Mouse (Mus musculus): ENCODE results near the gene Klhl7. TPM values are rescaled to one million over a fixed set of nuclear protein-coding genes. Genes with fewer than 3 reads are reported as not detected.
"Not testable (repeated sequence)": the region's sequence is repeated elsewhere in the genome, so short reads cannot be mapped to it uniquely, and the experiment has no call there.

Klhl7 gene
- polyA plus RNA-seq, 1 experiment from 2014 or later, result 47.4 TPM

- Histone ChIP-seq H3K9me3 (ENCODE audit: control insufficient read depth, low read length) (no peaks in the 10 kb centered on the region), H3K4me2 (ENCODE audit: low read depth, low read length) (no peak overlapping the region), H3K4me3 (ENCODE audit: low read length) (no peak overlapping the region), H3K27me3 (ENCODE audit: control insufficient read depth, insufficient read depth, low read depth, low read length) (no peaks in the 10 kb centered on the region), H3K36me3 (ENCODE audit: control insufficient read depth, insufficient read depth, low read length) (no peaks in the 10 kb centered on the region), H3K4me1 (replicated peaks; ENCODE audit: control insufficient read depth, insufficient read depth, low read length) (no peaks in the 10 kb centered on the region), H3K9ac (ENCODE audit: low read length) (no peak overlapping the region), H3K27ac (ENCODE audit: low read length) (no peak overlapping the region)
- WGBS, result 76% methylated on average over 3 of the region's 3 CpGs
- ATAC-seq (ENCODE audit: low read depth), result no peak
Measured at GRCm38 (mm10) chr5:24086865-24087264, 13.5 kb upstream of the Klhl7 start.

DNA sequence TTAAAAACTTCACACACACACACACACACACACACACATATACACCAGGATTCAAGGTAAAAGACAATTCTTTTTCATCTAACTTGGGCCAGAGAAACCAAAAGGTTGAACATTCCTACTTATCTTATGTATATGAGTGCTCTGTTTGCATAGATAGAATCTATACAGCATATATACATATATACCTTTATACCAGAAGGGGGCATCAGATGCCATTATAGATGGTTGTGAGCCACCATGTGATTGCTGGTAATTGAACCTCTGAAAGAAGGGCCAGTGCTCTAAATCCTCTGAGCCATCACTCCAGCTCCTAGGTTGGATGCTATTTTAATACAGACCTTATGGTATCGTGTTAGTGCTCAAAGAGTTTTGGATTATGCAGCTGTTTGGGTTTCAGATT lies 12.0 kb upstream of the Klhl7 start:
- ATAC-seq (ENCODE audit: low read depth), result no peak
- Histone ChIP-seq H3K4me2 (ENCODE audit: low read depth, low read length) (no peak overlapping the region), H3K9ac (ENCODE audit: low read length) (no peak overlapping the region), H3K4me3 (ENCODE audit: low read length) (no peak overlapping the region), H3K27me3 (ENCODE audit: control insufficient read depth, insufficient read depth, low read depth, low read length) (no peaks in the 10 kb centered on the region), H3K27ac (ENCODE audit: low read length) (no peak overlapping the region), H3K9me3 (ENCODE audit: control insufficient read depth, low read length) (no peaks in the 10 kb centered on the region), H3K4me1 (replicated peaks; ENCODE audit: control insufficient read depth, insufficient read depth, low read length) (no peaks in the 10 kb centered on the region), H3K36me3 (ENCODE audit: control insufficient read depth, insufficient read depth, low read length) (no peaks in the 10 kb centered on the region)
- WGBS, result 83% methylated on average over 1 of the region's 1 CpGs

- Histone ChIP-seq H3K27ac (ENCODE audit: low read length) (no peak overlapping the region), H3K4me3 (ENCODE audit: low read length) (no peak overlapping the region), H3K9me3 (ENCODE audit: control insufficient read depth, low read length) (no peaks in the 10 kb centered on the region), H3K9ac (ENCODE audit: low read length) (no peak overlapping the region), H3K27me3 (ENCODE audit: control insufficient read depth, insufficient read depth, low read depth, low read length) (no peaks in the 10 kb centered on the region), H3K4me2 (ENCODE audit: low read depth, low read length) (no peak overlapping the region), H3K4me1 (replicated peaks; ENCODE audit: control insufficient read depth, insufficient read depth, low read length) (no peaks in the 10 kb centered on the region), H3K36me3 (ENCODE audit: control insufficient read depth, insufficient read depth, low read length) (no peaks in the 10 kb centered on the region)
- 61% methylated on average over 3 of the region's 3 CpGs for WGBS
- no peak for ATAC-seq (ENCODE audit: low read depth)
Measured at GRCm38 (mm10) chr5:24092496-24092895, 7.9 kb upstream of the Klhl7 start.

GRCm38 (mm10) chr5:24095393-24095792 lies 5.0 kb upstream of the Klhl7 start:
- Histone ChIP-seq H3K36me3 (ENCODE audit: control insufficient read depth, insufficient read depth, low read length) (no peaks in the 10 kb centered on the region), H3K27me3 (ENCODE audit: control insufficient read depth, insufficient read depth, low read depth, low read length) (no peaks in the 10 kb centered on the region), H3K4me1 (replicated peaks; ENCODE audit: control insufficient read depth, insufficient read depth, low read length) (peaks cover 2% of the 10 kb centered on the region; the same call in 1 of the 2 replicates), H3K4me2 (ENCODE audit: low read depth, low read length) (no peak overlapping the region), H3K9ac (ENCODE audit: low read length) (no peak overlapping the region), H3K9me3 (ENCODE audit: control insufficient read depth, low read length) (no peaks in the 10 kb centered on the region), H3K27ac (ENCODE audit: low read length) (no peak overlapping the region), H3K4me3 (ENCODE audit: low read length) (no peak overlapping the region)
- ATAC-seq (ENCODE audit: low read depth), result no peak
- 72% methylated on average over 6 of the region's 6 CpGs for WGBS

GRCm38 (mm10) chr5:24095881-24096280 lies 4.5 kb upstream of the Klhl7 start:
- WGBS, result 55% methylated on average over 5 of the region's 5 CpGs
- H3K9me3 ChIP-seq (ENCODE audit: control insufficient read depth, low read length), result no peaks in the 10 kb centered on the region
- no peaks in the 10 kb centered on the region for H3K36me3 ChIP-seq (ENCODE audit: control insufficient read depth, insufficient read depth, low read length)
- no peak overlapping the region for H3K4me3 ChIP-seq (ENCODE audit: low read length)
- H3K27me3 ChIP-seq (ENCODE audit: control insufficient read depth, insufficient read depth, low read depth, low read length), result no peaks in the 10 kb centered on the region
- peaks cover 2% of the 10 kb centered on the region; the same call in 1 of the 2 replicates for H3K4me1 ChIP-seq (replicated peaks; ENCODE audit: control insufficient read depth, insufficient read depth, low read length)
- H3K9ac ChIP-seq (ENCODE audit: low read length), result no peak overlapping the region
- no peak overlapping the region for H3K27ac ChIP-seq (ENCODE audit: low read length)
- no peak for ATAC-seq (ENCODE audit: low read depth)
- no peak overlapping the region for H3K4me2 ChIP-seq (ENCODE audit: low read depth, low read length)

GRCm38 (mm10) chr5:24100810-24101311 lies 456 bp downstream of the Klhl7 start:
- Histone ChIP-seq H3K27ac (ENCODE audit: low read length) (peak overlapping the region; percentile 84), H3K4me1 (replicated peaks; ENCODE audit: control insufficient read depth, insufficient read depth, low read length) (peaks cover 2% of the 10 kb centered on the region; the same call in 1 of the 2 replicates), H3K36me3 (ENCODE audit: control insufficient read depth, insufficient read depth, low read length) (no peaks in the 10 kb centered on the region), H3K9ac (ENCODE audit: low read length) (peak overlapping the region; percentile 86), H3K4me2 (ENCODE audit: low read depth, low read length) (peak overlapping the region; percentile 59), H3K27me3 (ENCODE audit: control insufficient read depth, insufficient read depth, low read depth, low read length) (no peaks in the 10 kb centered on the region), H3K4me3 (ENCODE audit: low read length) (peak overlapping the region; percentile 83), H3K9me3 (ENCODE audit: control insufficient read depth, low read length) (no peaks in the 10 kb centered on the region)
- WGBS, result under 1% methylated on average over 45 of the region's 46 CpGs
- ATAC-seq (ENCODE audit: low read depth), result peak; percentile 87

GRCm38 (mm10) chr5:24101446-24102140 lies 1.2 kb downstream of the Klhl7 start:
- no peaks in the 10 kb centered on the region for H3K27me3 ChIP-seq (ENCODE audit: control insufficient read depth, insufficient read depth, low read depth, low read length)

DNA sequence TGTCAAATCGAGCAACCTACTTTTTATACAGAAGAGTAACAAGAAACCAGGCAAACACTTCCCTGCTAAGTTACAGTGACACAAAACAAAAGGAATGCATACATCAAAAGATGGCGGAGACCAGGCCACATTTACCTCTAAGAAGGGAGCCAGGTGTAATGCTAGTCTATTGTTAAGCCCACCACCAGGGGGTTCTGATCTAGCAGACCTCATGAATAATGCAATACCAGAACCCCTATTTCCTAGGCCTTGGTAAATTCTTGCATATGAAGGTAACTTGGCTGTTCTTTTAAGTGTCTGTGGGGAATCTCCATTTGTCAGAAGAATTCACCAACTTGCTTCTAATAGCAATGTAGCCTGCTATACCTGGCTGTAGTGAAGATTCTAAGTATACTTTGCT lies 2.8 kb downstream of the Klhl7 start:
- H3K9ac ChIP-seq (ENCODE audit: low read length); H3K4me2 ChIP-seq (ENCODE audit: low read depth, low read length); H3K4me1 ChIP-seq (replicated peaks; ENCODE audit: control insufficient read depth, insufficient read depth, low read length); H3K9me3 ChIP-seq (ENCODE audit: control insufficient read depth, low read length); H3K36me3 ChIP-seq (ENCODE audit: control insufficient read depth, insufficient read depth, low read length); ATAC-seq (ENCODE audit: low read depth); H3K27me3 ChIP-seq (ENCODE audit: control insufficient read depth, insufficient read depth, low read depth, low read length); H3K4me3 ChIP-seq (ENCODE audit: low read length); H3K27ac ChIP-seq (ENCODE audit: low read length): not testable (repeated sequence)
- WGBS, result 70% methylated on average over 2 of the region's 2 CpGs

More at GRCm38 (mm10) chr5:24101446-24102140, 1.2 kb downstream of the Klhl7 start:
- H3K4me1 ChIP-seq (replicated peaks; ENCODE audit: control insufficient read depth, insufficient read depth, low read length), result peaks cover 2% of the 10 kb centered on the region; the same call in 1 of the 2 replicates
- H3K9ac ChIP-seq (ENCODE audit: low read length), result peak overlapping the region; percentile 86
- H3K27ac ChIP-seq (ENCODE audit: low read length), result peak overlapping the region; percentile 7; the same call in 1 of the 2 replicates
- H3K4me3 ChIP-seq (ENCODE audit: low read length), result peak overlapping the region; percentile 83
- ATAC-seq (ENCODE audit: low read depth), result no peak
- H3K9me3 ChIP-seq (ENCODE audit: control insufficient read depth, low read length), result no peaks in the 10 kb centered on the region
- WGBS, result 3% methylated on average over 8 of the region's 8 CpGs
- H3K4me2 ChIP-seq (ENCODE audit: low read depth, low read length), result peak overlapping the region; percentile 59
- no peaks in the 10 kb centered on the region for H3K36me3 ChIP-seq (ENCODE audit: control insufficient read depth, insufficient read depth, low read length)

DNA sequence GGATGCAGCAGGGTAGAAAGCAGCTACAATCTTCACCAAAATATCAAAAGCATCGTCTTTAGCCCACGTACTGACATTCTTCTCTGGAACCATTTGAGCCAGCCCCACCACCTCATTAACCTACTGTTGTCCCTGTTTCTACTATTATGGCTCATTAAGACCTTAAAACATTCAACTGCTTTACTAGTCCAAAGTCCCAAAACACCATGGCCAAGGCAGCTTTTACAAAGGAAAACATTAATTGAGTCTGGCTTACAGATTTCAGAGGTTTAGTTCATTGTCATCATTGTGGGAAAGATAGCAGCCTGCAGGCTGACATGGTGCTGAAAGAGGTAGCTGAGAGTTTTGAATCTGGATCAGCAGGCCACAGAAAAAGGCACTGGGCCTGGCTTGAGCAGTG lies 3.4 kb downstream of the Klhl7 start:
- H3K9ac ChIP-seq (ENCODE audit: low read length), result no peak overlapping the region

More for the DNA sequence above, 3.4 kb downstream of the Klhl7 start:
- Histone ChIP-seq H3K9me3 (ENCODE audit: control insufficient read depth, low read length) (no peaks in the 10 kb centered on the region), H3K4me1 (replicated peaks; ENCODE audit: control insufficient read depth, insufficient read depth, low read length) (peaks cover 2% of the 10 kb centered on the region; the same call in 1 of the 2 replicates), H3K4me2 (ENCODE audit: low read depth, low read length) (no peak overlapping the region), H3K27me3 (ENCODE audit: control insufficient read depth, insufficient read depth, low read depth, low read length) (no peaks in the 10 kb centered on the region), H3K36me3 (ENCODE audit: control insufficient read depth, insufficient read depth, low read length) (no peaks in the 10 kb centered on the region), H3K4me3 (ENCODE audit: low read length) (no peak overlapping the region), H3K27ac (ENCODE audit: low read length) (no peak overlapping the region)
- no peak for ATAC-seq (ENCODE audit: low read depth)
- 80% methylated on average over 2 of the region's 2 CpGs for WGBS

All from lung, embryonic 16.5 days (tissue).